ENCODE assay signal across 24 mouse cellular contexts in genomic region chr6:40173559-40173958, GRCm38 (mm10).
DNase-seq lines count a peak whose midpoint lies in the region; ATAC-seq and TF ChIP-seq lines count a peak whose summit lies in the region.
"Had no signal": no experiment of that assay in that cellular context is flagged by ENCODE, and none has a peak within 500 bp of the region (broad histone marks: within the 10 kb centered on the region; RNA-seq: fewer than 3 reads in every experiment).

No protein-coding gene starts in this region.

- WGBS in forebrain, embryonic 14.5 days = 59% methylated on average over 6 of the region's 6 CpGs
- WGBS in forebrain, embryonic 15.5 days = 59% methylated on average over 6 of the region's 6 CpGs
- WGBS in midbrain, postnatal 0 days = 71% methylated on average over 6 of the region's 6 CpGs
- WGBS in midbrain, embryonic 10.5 days = 81% methylated on average over 6 of the region's 6 CpGs
- 75% methylated on average over 6 of the region's 6 CpGs for WGBS in hindbrain, embryonic 12.5 days
- 77% methylated on average over 6 of the region's 6 CpGs for WGBS in hindbrain, embryonic 10.5 days

- H3K9me3 ChIP-seq in forebrain, embryonic 14.5 days (replicated peaks; ENCODE audit: control insufficient read depth, low read length) = no peaks in the 10 kb centered on the region
- H3K9me3 ChIP-seq in forebrain, embryonic 15.5 days = no peaks in the 10 kb centered on the region
- H3K9me3 ChIP-seq in midbrain, postnatal 0 days (ENCODE audit: low read length) = no peaks in the 10 kb centered on the region
- no peaks in the 10 kb centered on the region for H3K9me3 ChIP-seq in midbrain, embryonic 10.5 days (replicated peaks)
- H3K9me3 ChIP-seq in hindbrain, embryonic 12.5 days (replicated peaks) = no peaks in the 10 kb centered on the region
- no peaks in the 10 kb centered on the region for H3K9me3 ChIP-seq in hindbrain, embryonic 10.5 days
- H3K9me3 ChIP-seq: embryonic facial prominence, embryonic 15.5 days; G1E; heart, embryonic 13.5 days; limb, embryonic 13.5 days; liver, embryonic 13.5 days; lung, embryonic 15.5 days; neural tube, embryonic 13.5 days had no signal

- no peaks in the 10 kb centered on the region; the same call in 1 of the 2 replicates for H3K4me1 ChIP-seq in forebrain, embryonic 14.5 days (ENCODE audit: control insufficient read depth, insufficient read depth, low read length)
- peaks cover 6% of the 10 kb centered on the region; the same call in 1 of the 2 replicates for H3K4me1 ChIP-seq in forebrain, embryonic 15.5 days
- H3K4me1 ChIP-seq in midbrain, postnatal 0 days (ENCODE audit: insufficient read depth, low read length) = peaks cover 11% of the 10 kb centered on the region
- no peaks in the 10 kb centered on the region for H3K4me1 ChIP-seq in midbrain, embryonic 10.5 days
- H3K4me1 ChIP-seq in hindbrain, embryonic 12.5 days = no peaks in the 10 kb centered on the region
- no peaks in the 10 kb centered on the region for H3K4me1 ChIP-seq in hindbrain, embryonic 10.5 days (replicated peaks)
- H3K4me1 ChIP-seq: embryonic facial prominence, embryonic 15.5 days; heart, embryonic 13.5 days; limb, embryonic 13.5 days; liver, embryonic 13.5 days; lung, embryonic 15.5 days had no signal

- DNase-seq in forebrain, embryonic 14.5 days (ENCODE audit: low spot score) = peak; percentile 23
- DNase-seq in midbrain, postnatal 0 days (ENCODE audit: low spot score) = peak; percentile 19
- no peak for DNase-seq in midbrain, embryonic 10.5 days (ENCODE audit: low spot score)
- peak; percentile 80 for DNase-seq in cerebellum, adult 8-10 months
- no peak for DNase-seq in adrenal gland, postnatal 4 days (ENCODE audit: low spot score in 2 of 2)
- no peak for DNase-seq in hindbrain, embryonic 10.5 days (ENCODE audit: low spot score)
- DNase-seq: adrenal gland, postnatal 36 days; gastrocnemius, postnatal 14 days; heart, adult 18-20 months; heart, postnatal 36 days; kidney, adult 9 months; liver, embryonic 13.5 days; right cerebral cortex, postnatal 25 days; thymus, postnatal 36 days had no signal

- TF ChIP-seq CTCF in midbrain, postnatal 0 days (IDR thresholded peaks at IDR 0.05) = no peak

- H3K9ac ChIP-seq in forebrain, embryonic 14.5 days (ENCODE audit: low read length) = no peak overlapping the region
- no peak overlapping the region for H3K9ac ChIP-seq in forebrain, embryonic 15.5 days (replicated peaks)
- H3K9ac ChIP-seq in midbrain, postnatal 0 days (replicated peaks; ENCODE audit: low read length, poor library complexity, severe bottlenecking) = no peak overlapping the region
- no peak overlapping the region for H3K9ac ChIP-seq in hindbrain, embryonic 12.5 days
- H3K9ac ChIP-seq: embryonic facial prominence, embryonic 15.5 days; heart, embryonic 13.5 days; limb, embryonic 13.5 days; liver, embryonic 13.5 days; lung, embryonic 15.5 days; neural tube, embryonic 13.5 days had no signal

- H3K27ac ChIP-seq in forebrain, embryonic 14.5 days (ENCODE audit: low read depth, low read length) = no peak overlapping the region
- no peak overlapping the region for H3K27ac ChIP-seq in forebrain, embryonic 15.5 days (replicated peaks)
- H3K27ac ChIP-seq in midbrain, postnatal 0 days (ENCODE audit: low read depth, low read length) = no peak overlapping the region
- H3K27ac ChIP-seq in midbrain, embryonic 10.5 days (replicated peaks) = no peak overlapping the region
- no peak overlapping the region for H3K27ac ChIP-seq in hindbrain, embryonic 12.5 days
- no peak overlapping the region for H3K27ac ChIP-seq in hindbrain, embryonic 10.5 days
- H3K27ac ChIP-seq: embryonic facial prominence, embryonic 15.5 days; heart, embryonic 13.5 days; limb, embryonic 13.5 days; liver, embryonic 13.5 days; lung, embryonic 15.5 days; macrophage; neural tube, embryonic 13.5 days had no signal

- no peak for ATAC-seq in forebrain, embryonic 14.5 days
- ATAC-seq in forebrain, embryonic 15.5 days (replicated peaks) = no peak
- ATAC-seq in midbrain, postnatal 0 days (ENCODE audit: low FRiP score) = no peak
- ATAC-seq in hindbrain, embryonic 12.5 days (ENCODE audit: low FRiP score) = no peak

- H3K4me3 ChIP-seq in forebrain, embryonic 14.5 days (ENCODE audit: low read depth, low read length) = no peak overlapping the region
- H3K4me3 ChIP-seq in forebrain, embryonic 15.5 days = no peak overlapping the region
- no peak overlapping the region for H3K4me3 ChIP-seq in midbrain, postnatal 0 days (ENCODE audit: low read depth, low read length)
- H3K4me3 ChIP-seq in midbrain, embryonic 10.5 days = no peak overlapping the region
- no peak overlapping the region for H3K4me3 ChIP-seq in hindbrain, embryonic 12.5 days
- no peak overlapping the region for H3K4me3 ChIP-seq in hindbrain, embryonic 10.5 days
- H3K4me3 ChIP-seq: embryonic facial prominence, embryonic 15.5 days; heart, embryonic 13.5 days; limb, embryonic 13.5 days; liver, embryonic 13.5 days; lung, embryonic 15.5 days; neural tube, embryonic 13.5 days had no signal

- H3K27me3 ChIP-seq in forebrain, embryonic 14.5 days (replicated peaks; ENCODE audit: control insufficient read depth, insufficient read depth, low read length) = no peaks in the 10 kb centered on the region
- H3K27me3 ChIP-seq in forebrain, embryonic 15.5 days = no peaks in the 10 kb centered on the region
- H3K27me3 ChIP-seq in midbrain, postnatal 0 days (ENCODE audit: insufficient read depth, low read length) = no peaks in the 10 kb centered on the region
- H3K27me3 ChIP-seq in midbrain, embryonic 10.5 days (ENCODE audit: low read depth, poor library complexity, severe bottlenecking) = no peaks in the 10 kb centered on the region
- H3K27me3 ChIP-seq in hindbrain, embryonic 12.5 days = no peaks in the 10 kb centered on the region
- no peaks in the 10 kb centered on the region for H3K27me3 ChIP-seq in hindbrain, embryonic 10.5 days (ENCODE audit: insufficient read depth, poor library complexity, severe bottlenecking)
- H3K27me3 ChIP-seq: embryonic facial prominence, embryonic 15.5 days; heart, embryonic 13.5 days; limb, embryonic 13.5 days; liver, embryonic 13.5 days; lung, embryonic 15.5 days; neural tube, embryonic 13.5 days had no signal

- no peaks in the 10 kb centered on the region for H3K36me3 ChIP-seq in forebrain, embryonic 14.5 days (ENCODE audit: control insufficient read depth, insufficient read depth, low read length)
- no peaks in the 10 kb centered on the region for H3K36me3 ChIP-seq in forebrain, embryonic 15.5 days
- no peaks in the 10 kb centered on the region for H3K36me3 ChIP-seq in midbrain, postnatal 0 days (ENCODE audit: insufficient read depth, low read length)
- H3K36me3 ChIP-seq in midbrain, embryonic 10.5 days = no peaks in the 10 kb centered on the region
- no peaks in the 10 kb centered on the region for H3K36me3 ChIP-seq in hindbrain, embryonic 12.5 days
- H3K36me3 ChIP-seq in hindbrain, embryonic 10.5 days = no peaks in the 10 kb centered on the region
- H3K36me3 ChIP-seq: embryonic facial prominence, embryonic 15.5 days; G1E; heart, embryonic 13.5 days; limb, embryonic 13.5 days; liver, embryonic 13.5 days; lung, embryonic 15.5 days; neural tube, embryonic 13.5 days had no signal

- no peak overlapping the region for H3K4me2 ChIP-seq in forebrain, embryonic 14.5 days (ENCODE audit: low read length)
- H3K4me2 ChIP-seq in forebrain, embryonic 15.5 days (replicated peaks) = no peak overlapping the region
- H3K4me2 ChIP-seq in midbrain, postnatal 0 days (ENCODE audit: low read depth, low read length, poor library complexity, severe bottlenecking) = no peak overlapping the region
- no peak overlapping the region for H3K4me2 ChIP-seq in hindbrain, embryonic 12.5 days (replicated peaks)
- H3K4me2 ChIP-seq: embryonic facial prominence, embryonic 15.5 days; heart, embryonic 13.5 days; limb, embryonic 13.5 days; liver, embryonic 13.5 days; lung, embryonic 15.5 days; midbrain, embryonic 11.5 days; neural tube, embryonic 13.5 days had no signal

Comparison
In these comparisons a context has a peak if more than half of its experiments do, and no peak if none do; other contexts are left out.
1. DNase-seq: peak in forebrain, embryonic 14.5 days (single experiment), midbrain, postnatal 0 days (single experiment) and cerebellum, adult 8-10 months (single experiment); none in midbrain, embryonic 10.5 days (single experiment), adrenal gland, postnatal 4 days (0 of 2) and hindbrain, embryonic 10.5 days (single experiment).